Mouse (Mus musculus) thymus, postnatal 36 days (tissue): ENCODE results near the gene Stc2.

Experiments
- DNase-seq, 2 experiments: peaks; one replicate each; pipeline ENCODE4 v3.0.0; 2022; ENCODE audit warnings: mixed read lengths in 2 of 2

The Stc2 gene

DNA sequence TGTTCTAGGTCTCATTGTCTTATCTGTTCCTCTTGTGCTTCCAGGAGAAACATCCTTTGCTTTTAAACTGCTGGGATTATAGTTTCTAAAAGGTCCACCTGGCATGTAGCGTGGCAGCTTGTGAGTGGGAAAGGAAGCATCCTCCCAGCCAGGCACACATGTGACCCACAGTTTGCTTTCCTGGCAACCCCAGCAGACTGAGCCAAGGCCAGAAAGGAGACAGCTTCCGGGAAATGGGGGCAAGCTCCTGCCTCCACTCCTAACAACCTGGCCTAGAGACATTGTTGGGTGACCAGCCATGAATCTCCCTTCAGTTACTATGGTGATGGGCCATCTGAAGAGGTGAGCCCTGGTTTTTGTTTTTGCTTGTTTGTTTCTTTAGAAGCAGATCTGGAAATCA lies 3.9 kb downstream of the Stc2 start:
- no peak for DNase-seq

DNA sequence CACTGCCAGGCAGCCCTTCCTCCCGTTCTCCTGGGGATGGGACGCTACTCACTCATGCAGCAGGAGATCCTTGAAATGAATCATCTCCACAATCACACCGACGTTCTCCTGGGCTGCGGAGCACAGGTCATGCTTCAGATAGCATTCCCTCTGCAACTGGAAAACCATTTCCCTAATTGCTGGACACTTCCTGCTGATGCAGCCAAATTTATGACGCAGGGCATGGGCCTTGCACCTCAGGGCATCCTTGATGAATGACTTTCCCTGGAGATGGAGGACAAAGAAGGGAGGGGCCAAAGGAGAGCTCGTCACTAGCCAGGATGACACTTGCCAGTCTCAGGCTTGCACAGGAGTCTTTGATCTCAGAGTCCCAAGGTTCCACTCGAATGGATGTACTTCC lies 4.6 kb downstream of the Stc2 start:
- DNase-seq = no peak

DNA sequence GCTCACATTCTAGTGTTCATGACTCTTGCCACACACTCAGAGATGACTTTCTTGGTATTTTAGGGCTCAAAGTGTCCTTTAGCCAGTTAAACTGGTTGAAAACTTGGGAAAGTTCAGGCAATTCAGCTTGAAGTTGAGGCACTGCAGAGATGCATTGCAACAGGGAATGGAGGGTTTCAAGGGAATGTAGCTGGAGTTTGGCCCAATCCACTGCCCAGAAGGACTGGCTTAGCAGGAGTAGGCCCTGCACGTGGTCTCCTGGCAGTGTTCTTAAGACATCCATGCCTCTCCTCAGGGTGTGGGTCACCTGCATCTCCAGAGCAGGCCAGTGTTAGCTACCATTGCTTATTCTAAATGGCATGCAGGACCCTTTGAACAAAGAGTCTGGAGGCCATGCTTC lies 7.0 kb downstream of the Stc2 start:
- no peak for DNase-seq

DNA sequence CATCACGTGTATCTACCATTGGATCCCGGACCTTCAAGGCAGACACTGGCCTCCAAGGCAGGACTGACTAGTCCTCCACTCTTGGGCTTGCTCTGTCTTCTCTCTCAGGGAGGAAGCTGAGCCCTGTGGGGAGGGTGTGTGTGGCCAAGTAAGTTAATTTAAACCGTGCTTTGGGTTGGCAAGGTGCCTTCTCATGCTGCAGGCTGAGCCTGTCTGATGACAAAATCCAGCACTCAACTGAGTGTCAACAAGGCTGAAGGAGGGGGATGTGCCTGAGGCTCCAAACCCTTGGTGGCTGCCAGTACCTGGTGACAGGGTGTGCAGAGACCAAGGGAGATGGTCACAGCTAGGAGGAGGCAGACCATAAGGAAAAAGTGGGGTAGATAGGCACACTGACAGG lies 7.5 kb downstream of the Stc2 start:
- no peak for DNase-seq

DNA sequence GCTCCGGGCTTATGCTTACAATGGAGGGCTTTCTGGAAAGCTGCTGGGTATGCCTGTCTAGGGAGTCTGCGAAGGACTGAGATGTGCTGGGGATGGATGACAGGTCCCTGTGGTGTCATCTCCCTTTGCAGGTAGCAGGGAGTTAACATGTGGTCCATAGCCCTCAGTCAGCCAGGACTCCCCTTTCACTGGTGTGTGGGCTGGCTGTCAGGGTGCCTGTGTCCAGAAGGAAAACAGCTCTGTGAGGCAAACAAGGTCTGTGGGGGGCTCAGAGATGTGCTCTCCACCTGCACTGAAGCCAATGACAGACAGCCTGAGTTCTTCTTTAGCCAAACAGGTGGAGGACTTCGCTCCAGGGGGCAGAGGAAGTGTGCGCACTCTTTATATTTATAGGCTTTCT lies 8.8 kb downstream of the Stc2 start:
- no peak for DNase-seq

DNA sequence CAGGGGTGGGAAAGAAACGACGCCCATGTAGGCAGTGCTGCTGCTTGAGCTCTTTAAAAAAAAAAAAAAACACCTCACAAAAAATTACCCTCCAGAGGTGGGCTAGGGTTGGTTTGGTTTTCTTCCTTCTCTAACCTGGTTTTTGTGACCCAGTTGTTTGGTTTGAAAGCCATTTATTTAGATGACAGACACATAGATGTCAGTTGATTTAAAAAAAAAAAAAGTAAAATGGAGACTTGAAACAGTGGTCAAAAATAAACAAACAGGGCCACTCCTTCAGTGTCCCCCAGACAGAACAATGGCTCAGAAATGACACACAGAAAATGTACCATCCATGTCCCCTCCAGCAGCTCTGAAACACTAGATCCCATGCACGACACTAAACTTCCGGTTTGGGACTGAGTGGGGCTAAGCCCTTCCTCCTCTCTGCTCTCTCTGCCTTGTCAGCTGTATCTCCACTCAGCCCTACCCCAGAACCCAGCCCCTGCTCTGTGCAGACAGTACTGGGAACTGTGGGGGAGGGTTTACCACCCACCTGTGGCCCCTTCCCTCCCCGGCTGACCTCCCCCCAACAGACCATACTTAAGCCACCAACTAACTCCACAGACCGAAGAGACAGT lies 10.5 kb downstream of the Stc2 start:
- DNase-seq = no peak

DNA sequence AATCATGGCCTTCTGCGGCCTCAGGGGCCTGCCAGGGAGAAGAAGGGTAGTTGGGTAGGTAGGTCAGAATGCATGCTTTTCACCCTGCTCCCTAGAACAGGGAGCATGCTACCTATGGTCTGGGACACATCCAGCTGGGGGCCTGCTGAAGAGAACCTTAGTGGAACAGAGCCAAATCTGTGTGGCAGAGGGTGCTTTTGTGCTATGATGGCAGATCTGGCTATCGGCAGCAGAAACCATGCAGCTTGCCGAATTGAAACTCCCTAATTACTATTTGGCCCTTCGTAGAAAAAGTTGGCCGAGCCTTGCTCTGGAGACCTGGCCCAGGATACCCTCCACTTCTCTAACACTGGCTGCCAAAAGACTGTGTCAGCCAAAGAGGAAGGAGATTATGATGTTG lies 11.4 kb downstream of the Stc2 start:
- no peak for DNase-seq

DNA sequence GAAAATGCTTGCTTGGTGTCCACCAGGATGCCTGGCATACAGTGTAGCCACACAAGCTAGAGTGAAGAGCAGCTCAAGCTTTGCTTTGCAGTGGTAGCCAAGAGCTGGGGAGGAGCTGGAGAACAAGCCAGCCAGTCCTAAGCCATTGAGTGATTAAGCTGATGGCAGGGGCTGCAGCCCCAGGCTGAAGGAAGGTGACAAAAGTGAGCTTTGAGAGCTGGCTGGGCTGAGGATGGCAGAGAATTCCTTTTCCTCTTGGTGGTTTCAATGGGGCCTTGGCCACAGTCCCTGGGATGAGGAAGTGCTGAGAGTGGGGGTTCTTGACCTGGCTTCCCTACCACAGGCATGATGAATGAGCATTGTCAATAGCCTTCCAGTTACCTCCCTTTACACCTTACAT lies 13.0 kb downstream of the Stc2 start:
- no peak for DNase-seq

DNA sequence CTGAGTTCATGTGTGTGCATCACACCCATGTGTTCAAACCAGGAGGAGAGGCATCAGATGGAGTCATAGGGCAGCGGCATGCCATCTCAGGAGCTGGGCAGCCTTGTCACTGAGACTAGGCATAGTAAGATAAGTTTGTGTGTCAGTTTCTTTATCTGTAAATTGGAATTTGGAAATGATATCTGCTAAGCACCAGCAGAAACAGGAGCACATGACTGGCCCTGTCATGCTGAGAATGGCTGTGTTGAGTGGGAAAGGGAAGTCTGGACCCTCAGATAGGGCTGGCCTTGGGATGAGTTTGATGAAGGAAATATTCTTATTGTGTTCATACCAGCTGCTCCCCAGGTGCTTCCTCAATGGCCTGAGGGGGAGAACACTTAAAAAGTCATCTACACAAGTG lies 14.1 kb downstream of the Stc2 start:
- DNase-seq = no peak

DNA sequence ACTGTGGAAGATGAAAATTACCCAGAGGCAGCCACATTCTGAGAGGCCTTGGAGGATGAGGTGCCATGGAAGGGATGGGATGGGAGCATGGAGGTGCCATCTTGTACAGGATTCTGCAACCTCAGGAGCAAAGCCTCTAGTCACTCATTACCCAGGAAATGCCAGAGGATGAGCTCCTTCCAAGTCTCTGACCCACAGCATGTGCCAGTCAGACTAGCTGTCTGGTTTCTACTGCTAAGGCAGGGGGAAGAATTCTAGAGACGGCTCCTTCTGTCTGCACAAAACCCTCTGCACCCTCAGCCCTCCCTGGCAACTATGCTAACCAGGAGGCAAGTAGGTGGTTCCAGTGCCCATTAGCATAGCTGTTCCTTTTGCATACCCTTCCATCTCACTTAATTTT lies 15.4 kb downstream of the Stc2 start:
- no peak for DNase-seq
